Mouse (Mus musculus) layer of hippocampus, adult 2 months (tissue): ENCODE results near the gene Snx33. TPM values are rescaled to one million over a fixed set of nuclear protein-coding genes. Genes with fewer than 3 reads are reported as not detected.
"Not testable (repeated sequence)": the region's sequence is repeated elsewhere in the genome, so short reads cannot be mapped to it uniquely, and the experiment has no call there.

ENCODE experiments used
- DNase-seq, 2 experiments: peaks; one replicate each; pipeline ENCODE4 v3.0.0; 2022; ENCODE audit warnings: low spot score in 2 of 2
- H3K27ac ChIP-seq: fragments of 200-600 bp; 2 replicates; pipeline ENCODE4 v1.8.1; 2022
- H3K4me3 ChIP-seq: fragments of 200-600 bp; 2 replicates; pipeline ENCODE4 v1.8.1; 2022; ENCODE audit warnings: mild to moderate bottlenecking
- CTCF ChIP-seq: fragments of 200-600 bp; conservative IDR thresholded peaks from 2 replicates; pipeline ENCODE4 v1.8.1; 2022; ENCODE audit warnings: antibody characterized with exemption, mild to moderate bottlenecking, moderate library complexity
- total RNA-seq, 2 experiments: library from RNA; stranded (reverse); gene quantifications; 2 replicates each; pipeline ENCODE4 v1.2.3; 2021

Gene Snx33
- total RNA-seq, 2 experiments from 2014 or later = 7.2 to 8.9 TPM

- TF ChIP-seq CTCF = no peak
- DNase-seq = no peak
- H3K4me3 ChIP-seq = no peak overlapping the region
- no peak overlapping the region for H3K27ac ChIP-seq
Observed at GRCm38 (mm10) chr9:56918466-56918865, 9.7 kb downstream of the Snx33 start.

- H3K4me3 ChIP-seq = no peak overlapping the region
- TF ChIP-seq CTCF = no peak
- DNase-seq = no peak
- no peak overlapping the region for H3K27ac ChIP-seq
Observed at GRCm38 (mm10) chr9:56917131-56917530, 11.0 kb downstream of the Snx33 start.

DNA sequence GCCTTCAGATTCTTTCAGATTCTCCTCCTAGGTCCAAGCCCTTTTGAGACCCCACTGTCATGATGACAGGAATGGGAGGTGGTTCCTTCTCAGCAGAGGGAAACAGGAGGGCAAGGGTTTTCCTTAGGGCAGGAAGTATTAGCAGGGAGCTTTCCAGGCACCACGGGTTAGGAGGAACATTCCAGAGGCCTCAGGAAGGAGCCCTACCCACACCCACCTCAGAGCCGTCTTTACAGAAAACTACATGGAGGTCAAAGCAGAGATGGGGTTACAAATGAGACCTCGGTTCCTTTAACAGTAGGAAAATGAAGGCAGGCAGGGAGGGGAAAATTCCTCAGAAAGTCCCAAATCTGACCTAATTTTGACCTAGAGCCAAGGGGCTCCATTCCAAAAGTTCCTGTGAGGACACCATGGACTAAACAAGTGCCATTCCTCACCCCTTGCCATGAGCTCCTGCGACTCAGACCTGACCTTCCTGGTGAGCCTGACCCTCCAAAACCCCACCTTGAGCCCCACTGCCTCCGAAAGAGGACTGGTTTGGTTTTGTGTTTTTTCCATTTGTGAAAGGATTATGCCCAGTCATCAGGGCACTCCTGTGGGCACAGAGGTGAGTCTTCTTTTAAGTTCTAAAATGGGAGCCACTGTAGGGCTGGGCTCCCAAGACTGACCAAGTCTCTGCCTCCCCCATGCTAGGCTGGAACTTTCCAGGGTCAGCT, 12.3 kb downstream of the Snx33 start:
- H3K4me3 ChIP-seq = no peak overlapping the region
- no peak for DNase-seq
- peak overlapping the region; percentile 59; the same call in 1 of the 2 replicates for H3K27ac ChIP-seq
- TF ChIP-seq CTCF = no peak

DNA sequence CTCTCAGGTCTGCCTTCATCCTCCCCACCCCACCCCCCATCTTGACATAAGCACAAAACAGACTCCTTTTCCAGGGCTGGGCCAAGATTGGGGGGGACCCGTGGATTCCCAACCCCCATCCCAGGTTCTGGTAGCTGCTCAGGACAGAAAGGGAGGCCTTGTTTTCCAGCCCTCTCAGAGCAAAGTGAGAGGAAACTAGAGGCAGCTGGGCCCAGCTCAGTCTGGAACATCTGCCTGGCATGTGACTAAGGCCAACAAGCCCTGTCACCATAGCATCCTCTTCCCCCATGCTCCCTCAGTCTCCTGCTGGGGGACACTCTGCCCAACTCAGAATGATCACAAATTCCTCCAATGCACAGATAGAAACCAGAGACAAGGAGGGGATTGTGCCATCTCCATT, 13.1 kb downstream of the Snx33 start:
- no peak for DNase-seq
- Histone ChIP-seq H3K27ac (peak overlapping the region; percentile 59; the same call in 1 of the 2 replicates), H3K4me3 (no peak overlapping the region)
- TF ChIP-seq CTCF = no peak

GRCm38 (mm10) chr9:56913991-56914390, 14.2 kb downstream of the Snx33 start:
- no peak for DNase-seq

DNA sequence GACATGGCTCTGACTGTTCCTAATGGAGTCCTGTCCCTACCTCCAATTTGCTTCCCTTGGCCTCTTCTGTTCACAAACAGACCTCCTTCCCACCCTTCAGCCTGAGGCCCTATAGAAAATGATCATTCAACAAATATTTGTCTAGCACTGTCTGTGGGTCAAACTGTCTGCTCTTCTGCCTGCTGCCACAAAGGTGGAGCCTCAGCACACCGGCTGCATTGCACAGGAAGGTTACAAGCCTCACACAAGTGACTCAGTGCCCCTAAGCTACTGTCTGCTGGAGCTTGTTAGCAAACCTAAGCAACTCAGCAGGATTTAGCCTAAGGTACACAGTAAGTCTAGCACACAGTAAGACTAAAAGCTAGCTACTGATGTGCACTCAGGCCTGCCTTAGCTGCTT, 17.2 kb downstream of the Snx33 start:
- no peak overlapping the region for H3K4me3 ChIP-seq
- TF ChIP-seq CTCF = no peak
- H3K27ac ChIP-seq = no peak overlapping the region
- no peak for DNase-seq

More at GRCm38 (mm10) chr9:56913991-56914390, 14.2 kb downstream of the Snx33 start:
- Histone ChIP-seq H3K27ac (peak overlapping the region; percentile 14; the same call in 1 of the 2 replicates), H3K4me3 (no peak overlapping the region)
- TF ChIP-seq CTCF = no peak

DNA sequence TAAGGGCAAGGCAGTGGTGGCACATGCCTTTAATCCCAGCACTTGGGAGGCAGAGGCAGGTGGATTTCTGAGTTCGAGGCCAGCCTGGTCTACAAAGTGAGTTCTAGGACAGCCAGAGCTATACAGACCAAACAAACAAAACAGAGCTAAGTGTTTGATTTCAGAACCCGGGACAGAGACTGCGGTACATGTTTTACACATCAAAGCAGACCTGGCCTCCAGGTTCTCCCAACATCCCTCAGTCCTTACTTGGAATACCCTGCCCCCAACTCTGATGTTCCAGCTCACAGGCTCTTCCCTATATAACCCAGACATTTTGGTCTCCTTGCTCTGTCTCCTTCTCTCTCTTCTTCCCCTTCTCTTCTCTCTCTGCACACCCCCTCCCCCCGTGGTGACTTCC, 18.2 kb downstream of the Snx33 start:
- DNase-seq, H3K4me3 ChIP-seq, H3K27ac ChIP-seq: not testable (repeated sequence)

- H3K4me3 ChIP-seq = no peak overlapping the region
- H3K27ac ChIP-seq = no peak overlapping the region
- TF ChIP-seq CTCF = no peak
- no peak for DNase-seq
Observed at GRCm38 (mm10) chr9:56907549-56907948, 20.6 kb downstream of the Snx33 start.

DNA sequence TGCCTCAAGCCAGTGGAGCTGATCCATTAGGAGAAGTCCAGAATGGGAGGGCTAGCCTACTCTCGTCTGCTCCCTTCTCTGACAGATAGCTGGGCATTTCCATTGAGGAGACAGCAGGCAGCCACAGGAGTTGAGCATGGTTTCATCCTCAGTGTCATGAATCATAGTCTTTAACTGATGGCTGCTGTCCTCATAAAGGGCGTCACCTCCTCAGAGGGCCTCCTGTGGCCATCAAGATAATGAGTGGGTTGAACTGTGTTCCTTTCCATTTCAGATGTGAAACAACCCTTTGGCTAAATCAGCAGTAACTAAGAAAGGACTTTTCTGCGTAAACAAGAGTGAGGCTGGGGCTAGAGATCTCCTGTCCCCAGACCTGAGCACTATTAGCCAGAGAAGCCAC, 24.5 kb downstream of the Snx33 start:
- DNase-seq = no peak
- no peak overlapping the region for H3K27ac ChIP-seq
- TF ChIP-seq CTCF = no peak
- H3K4me3 ChIP-seq = no peak overlapping the region

- Histone ChIP-seq H3K4me3 (no peak overlapping the region), H3K27ac (peak overlapping the region; percentile 82)
- TF ChIP-seq CTCF = no peak
- DNase-seq = no peak
Observed at GRCm38 (mm10) chr9:56901187-56901586, 27.0 kb downstream of the Snx33 start.

- DNase-seq = no peak
- H3K4me3 ChIP-seq = no peak overlapping the region
- H3K27ac ChIP-seq = peak overlapping the region; percentile 82
- TF ChIP-seq CTCF = no peak
Observed at GRCm38 (mm10) chr9:56900571-56900970, 27.6 kb downstream of the Snx33 start.

DNA sequence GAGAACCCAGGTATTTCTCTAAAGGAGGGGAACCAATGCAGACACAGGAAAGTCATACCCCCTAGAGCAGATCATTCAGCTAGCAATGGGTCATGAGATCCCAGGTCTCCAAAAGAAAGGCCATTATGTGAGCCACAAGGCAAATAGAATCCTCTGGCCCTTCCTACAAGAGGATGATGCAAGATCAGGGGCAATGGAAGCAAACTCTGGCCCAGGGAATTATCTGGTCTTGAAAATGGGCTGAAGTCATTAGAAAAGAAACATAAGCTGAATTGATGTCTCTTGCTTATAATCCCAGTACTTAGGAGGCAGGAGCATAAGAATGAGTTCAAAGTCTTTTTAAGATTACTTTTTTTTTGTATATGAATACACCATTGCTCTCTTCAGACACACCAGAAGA, 28.1 kb downstream of the Snx33 start:
- peak overlapping the region; percentile 82; the same call in 1 of the 2 replicates for H3K27ac ChIP-seq
- TF ChIP-seq CTCF = no peak; the same call in 1 of the 2 replicates
- no peak overlapping the region for H3K4me3 ChIP-seq
- no peak for DNase-seq

GRCm38 (mm10) chr9:56899409-56899808, 28.8 kb downstream of the Snx33 start:
- no peak overlapping the region for H3K27ac ChIP-seq
- no peak overlapping the region for H3K4me3 ChIP-seq
- no peak for TF ChIP-seq CTCF
- no peak for DNase-seq

DNA sequence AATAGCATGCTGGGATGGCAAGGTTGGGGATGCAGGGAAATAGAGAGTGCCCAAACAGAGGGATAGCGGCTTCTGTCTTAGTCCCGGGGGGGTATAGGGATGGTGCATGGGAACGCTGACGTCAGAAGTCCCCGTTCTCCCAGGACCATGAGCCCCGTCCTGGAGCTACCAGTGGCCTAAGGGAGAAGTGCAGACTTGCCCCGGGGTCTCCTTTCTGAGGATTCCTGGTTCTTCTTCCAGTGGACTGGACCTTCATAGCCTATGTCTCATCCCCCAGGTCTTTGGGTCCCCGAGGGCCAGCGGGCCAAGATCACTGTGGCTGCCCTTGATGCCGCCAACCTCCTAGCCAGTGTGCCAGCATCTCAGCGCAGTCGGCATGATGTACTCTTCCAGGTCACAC, 31.4 kb downstream of the Snx33 start:
- no peak overlapping the region for H3K27ac ChIP-seq
- no peak overlapping the region for H3K4me3 ChIP-seq
- no peak for DNase-seq
- TF ChIP-seq CTCF = no peak

DNA sequence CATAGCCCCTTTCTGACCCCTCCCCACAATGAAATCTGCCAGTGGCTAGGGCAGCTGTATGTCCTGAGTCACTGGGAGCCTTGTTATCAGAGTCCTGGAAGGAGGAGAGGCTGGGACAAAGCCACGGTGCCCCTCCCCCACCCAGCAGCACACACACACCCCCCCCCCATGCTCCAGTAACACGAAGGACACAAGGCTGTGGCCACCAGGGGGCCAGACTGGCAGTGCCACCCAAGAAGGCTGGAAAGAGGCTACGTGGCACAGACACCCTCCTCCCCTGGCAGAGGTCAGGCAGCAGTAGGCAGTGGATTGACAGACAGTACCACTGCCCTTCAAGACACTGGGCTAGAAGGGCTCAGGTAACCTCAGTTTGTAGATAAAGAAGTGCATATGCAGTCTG, 34.2 kb downstream of the Snx33 start:
- no peak for DNase-seq
- TF ChIP-seq CTCF = peak; percentile 46
- Histone ChIP-seq H3K27ac (no peak overlapping the region), H3K4me3 (no peak overlapping the region)
